Mouse (Mus musculus) monocyte, adult 59 days (primary cell): ENCODE data around the gene Slc36a1. TPM values are rescaled to one million over a fixed set of nuclear protein-coding genes. Genes with fewer than 3 reads are reported as not detected.

Experiments
- total RNA-seq, 2 experiments: library from RNA; stranded (reverse); gene quantifications; one replicate each; pipeline ENCODE4 v1.2.4; 2023

Gene Slc36a1
- total RNA-seq = 10 to 100 TPM; 49.8 to 50.3 TPM

GRCm38 (mm10) chr11:55204159-55204596, at the start of gene Slc36a1:
TSS of gene Slc36a1 (plus strand) at chr11:55204350.

GRCm38 (mm10) chr11:55184733-55185291, 19.3 kb upstream of the Slc36a1 start, which contains the start of gene Slc36a2:
TSS of gene Slc36a2 (minus strand) at chr11:55185077.

Other genes with a start within 250 kb of the Slc36a1 start
- 100 to 1,000 TPM; 123 to 134 TPM for gene Tnip1, start 241.4 kb upstream of the Slc36a1 start, total RNA-seq
- 100 to 1,000 TPM; 213 to 229 TPM for gene Anxa6, start 170.9 kb upstream of the Slc36a1 start, total RNA-seq
- 10 to 100 TPM; 23.4 to 26.3 TPM for gene Ccdc69, start 126.2 kb upstream of the Slc36a1 start, total RNA-seq
- gene Gm2a, start 106.2 kb upstream of the Slc36a1 start, total RNA-seq = 100 to 1,000 TPM; 534 to 545 TPM
- under 1 TPM in 1 of 2 experiments, not detected in 1; 0.68 TPM for gene Slc36a3, start 52.6 kb upstream of the Slc36a1 start, total RNA-seq
- gene Slc36a2, start 19.3 kb upstream of the Slc36a1 start, total RNA-seq = under 1 TPM; 0.52 to 0.58 TPM
- gene Fat2, start 132.2 kb downstream of the Slc36a1 start, total RNA-seq = 10 to 100 TPM in 1 of 2 experiments, 1 to 10 TPM in 1; 7.3 to 11.1 TPM
- gene Sparc, start 218.8 kb downstream of the Slc36a1 start, total RNA-seq = 1 to 10 TPM; 3.7 to 4.1 TPM